Mouse (Mus musculus): ENCODE measurements around the gene Reps1.

GRCm38 (mm10) chr10:18068880-18069279 is 13.2 kb downstream of the Reps1 start:
- TF ChIP-seq CTCF (IDR thresholded peaks at IDR 0.05; ENCODE audit: borderline replicate concordance, extremely low read depth, insufficient read depth, insufficient read length), result no peak
- no peak for TF ChIP-seq POLR2A (IDR thresholded peaks at IDR 0.05; ENCODE audit: borderline replicate concordance, extremely low read depth, insufficient read depth, insufficient read length, poor library complexity, severe bottlenecking)
